Comparison of ENCODE assay signal across 8 mouse cellular contexts in the genomic region with DNA sequence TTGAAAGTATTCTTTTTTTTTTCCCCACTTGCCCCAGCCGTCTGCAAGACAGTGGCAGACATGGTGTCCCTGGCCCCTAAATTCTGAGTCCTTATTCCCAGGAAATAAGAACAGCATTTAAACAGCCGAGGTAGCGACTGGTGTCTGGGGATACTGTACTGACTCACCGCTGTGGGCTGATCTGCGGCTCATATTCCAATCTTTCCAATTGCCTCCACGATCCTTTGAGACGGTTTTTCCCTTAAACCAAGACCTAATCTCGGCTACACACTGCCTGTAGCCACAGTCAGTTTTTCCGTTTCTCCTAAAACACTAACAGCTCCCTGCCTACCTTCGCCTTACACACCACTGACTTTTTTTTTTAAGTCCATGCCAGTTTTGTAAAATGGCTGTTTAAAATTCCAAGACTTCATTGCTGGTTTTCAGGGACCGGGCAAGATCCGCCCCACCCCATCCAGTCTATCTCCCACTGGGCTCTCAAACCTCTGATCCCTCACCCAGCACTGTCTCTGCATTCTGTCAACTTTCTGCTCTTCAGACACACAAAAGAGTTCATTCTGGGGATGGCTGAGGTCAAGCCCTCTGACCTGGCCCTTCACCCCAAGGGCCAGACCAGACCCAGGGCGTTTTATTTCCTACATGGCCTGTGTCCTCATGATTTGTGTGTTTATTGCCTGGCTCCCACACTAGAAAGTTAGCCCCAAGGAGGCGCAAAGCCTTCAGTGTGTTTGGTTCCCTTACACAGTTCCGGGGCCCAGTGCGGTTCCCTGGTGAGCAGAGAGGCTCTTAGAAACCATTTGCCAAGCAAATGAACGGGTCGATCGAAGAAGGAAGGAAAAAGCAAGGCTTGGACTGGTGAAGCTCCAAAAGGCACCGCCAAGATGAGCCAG. TPM values are rescaled to one million over a fixed set of nuclear protein-coding genes. Genes with fewer than 3 reads are reported as not detected.
DNase-seq lines count a peak whose midpoint lies in the region; ATAC-seq and TF ChIP-seq lines count a peak whose summit lies in the region.

No protein-coding gene starts in this region.

- no peak for TF ChIP-seq POLR2A in liver, adult 2 months (IDR thresholded peaks at IDR 0.05; ENCODE audit: extremely low read depth, insufficient read depth, low read length)

- 71% methylated on average over 20 of the region's 20 CpGs for WGBS in liver, adult 2 months
- WGBS in intestine, embryonic 14.5 days = 30% methylated on average over 20 of the region's 20 CpGs
- 10% methylated on average over 20 of the region's 20 CpGs for WGBS in neural tube, embryonic 14.5 days

- peaks cover 15% of the 10 kb centered on the region for H3K4me1 ChIP-seq in liver, adult 2 months (ENCODE audit: control insufficient read depth, insufficient read depth, low read length)
- peaks cover 33% of the 10 kb centered on the region for H3K4me1 ChIP-seq in intestine, embryonic 14.5 days (replicated peaks; ENCODE audit: control insufficient read depth, insufficient read depth, low read length)
- H3K4me1 ChIP-seq in neural tube, embryonic 14.5 days (ENCODE audit: control insufficient read depth, insufficient read depth, low read length) = peaks cover 38% of the 10 kb centered on the region

- DNase-seq in liver, adult 2 months (ENCODE audit: extremely low read depth, low read depth, low spot score) = peak; percentile 47
- no peak for DNase-seq in liver
- peak; percentile 60 for DNase-seq in embryo, embryonic 11 days
- DNase-seq in intestine, embryonic 14.5 days (ENCODE audit: low spot score) = no peak
- no peak for DNase-seq in urinary bladder, postnatal 14 days (ENCODE audit: low spot score)
- DNase-seq in urinary bladder, postnatal 10 days (ENCODE audit: low spot score) = no peak
- no peak for DNase-seq in adrenal gland, adult 2 months

- no peak overlapping the region for H3K4me3 ChIP-seq in liver, adult 2 months (ENCODE audit: insufficient read depth, low read depth, low read length)
- no peak overlapping the region for H3K4me3 ChIP-seq in intestine, embryonic 14.5 days (ENCODE audit: low read depth, low read length)
- peak overlapping the region; percentile 98 for H3K4me3 ChIP-seq in neural tube, embryonic 14.5 days (ENCODE audit: low read depth, low read length)

- H3K9me3 ChIP-seq in intestine, embryonic 14.5 days (ENCODE audit: control insufficient read depth, low read length) = no peaks in the 10 kb centered on the region
- no peaks in the 10 kb centered on the region for H3K9me3 ChIP-seq in neural tube, embryonic 14.5 days (ENCODE audit: control insufficient read depth, low read length)

- peak overlapping the region; percentile 26 for H3K4me2 ChIP-seq in intestine, embryonic 14.5 days (ENCODE audit: low read length)
- peak overlapping the region; percentile 99 for H3K4me2 ChIP-seq in neural tube, embryonic 14.5 days (ENCODE audit: low read depth, low read length)

- H3K27ac ChIP-seq in liver, adult 2 months (replicated peaks; ENCODE audit: insufficient read depth, low read depth, low read length) = no peak overlapping the region
- no peak overlapping the region; the same call in 1 of the 2 replicates for H3K27ac ChIP-seq in intestine, embryonic 14.5 days (ENCODE audit: low read depth)
- H3K27ac ChIP-seq in neural tube, embryonic 14.5 days (ENCODE audit: low read depth, low read length) = no peak overlapping the region

- H3K27me3 ChIP-seq in liver, adult 2 months (ENCODE audit: control insufficient read depth, insufficient read depth, low read length) = no peaks in the 10 kb centered on the region
- no peaks in the 10 kb centered on the region for H3K27me3 ChIP-seq in intestine, embryonic 14.5 days (replicated peaks; ENCODE audit: control insufficient read depth, insufficient read depth, low read length)
- H3K27me3 ChIP-seq in neural tube, embryonic 14.5 days (ENCODE audit: control insufficient read depth, insufficient read depth, low read length) = no peaks in the 10 kb centered on the region

- no peak for TF ChIP-seq CTCF in liver, adult 2 months (IDR thresholded peaks at IDR 0.05; ENCODE audit: low read depth, low read length)

- peaks cover 2% of the 10 kb centered on the region; the same call in 1 of the 2 replicates for H3K36me3 ChIP-seq in liver, adult 2 months (ENCODE audit: control insufficient read depth, insufficient read depth, low read length)
- peaks cover 30% of the 10 kb centered on the region for H3K36me3 ChIP-seq in intestine, embryonic 14.5 days (ENCODE audit: control insufficient read depth, insufficient read depth, low read length)
- peaks cover 5% of the 10 kb centered on the region for H3K36me3 ChIP-seq in neural tube, embryonic 14.5 days (ENCODE audit: control insufficient read depth, insufficient read depth, low read length)

- no peak for ATAC-seq in intestine, embryonic 14.5 days (replicated peaks; ENCODE audit: low FRiP score, low TSS enrichment, low read depth)
- ATAC-seq in neural tube, embryonic 14.5 days (ENCODE audit: low read depth) = no peak

- H3K9ac ChIP-seq in liver, adult 2 months (ENCODE audit: low read depth, low read length) = no peak overlapping the region
- no peak overlapping the region; the same call in 1 of the 2 replicates for H3K9ac ChIP-seq in intestine, embryonic 14.5 days (ENCODE audit: low read length)
- H3K9ac ChIP-seq in neural tube, embryonic 14.5 days (replicated peaks; ENCODE audit: low read depth, low read length) = peak overlapping the region; percentile 37; the same call in 1 of the 2 replicates

- peaks cover 52% of the 10 kb centered on the region for H3K79me2 ChIP-seq in liver, adult 2 months (ENCODE audit: control insufficient read depth, insufficient read depth, low read length)

RNA-seq across cellular contexts. Expression of gene Tnrc18, which starts 6.5 kb away (rescaled TPM):
- 4.0 and 9.0 TPM in 2 replicates for total RNA-seq in liver, adult 2 months (2014; rRNA removed)
- 14.5 and 17.8 TPM in 2 replicates for polyA plus RNA-seq in liver, adult 2 months (2012; rRNA removed)
- 31.3 TPM in 2 replicates for polyA plus RNA-seq in intestine, embryonic 14.5 days (2014; fragmentation: Nextera tagmentation; extraction: Ambion mirVana)
- polyA plus RNA-seq in neural tube, embryonic 14.5 days (2014; fragmentation: Nextera tagmentation; extraction: Ambion mirVana) = 36.4 and 39.9 TPM in 2 replicates
- 10 to 100 TPM; 58.6 to 72.1 TPM for total RNA-seq in adrenal gland, adult 2 months (2021)
- polyA plus RNA-seq in adrenal gland, adult 2 months (2012; rRNA removed) = 91.5 and 110 TPM in 2 replicates

Comparison
In these comparisons a context has a peak if more than half of its experiments do, and no peak if none do; other contexts are left out.
1. DNase-seq: peak in liver, adult 2 months (single experiment) and embryo, embryonic 11 days (single experiment); none in liver (single experiment), intestine, embryonic 14.5 days (single experiment), urinary bladder, postnatal 14 days (single experiment), urinary bladder, postnatal 10 days (single experiment) and adrenal gland, adult 2 months (single experiment).